Mouse (Mus musculus) liver, postnatal 0 days (tissue): ENCODE data around the gene Nup205.

Source experiments
- CTCF ChIP-seq: sonication (generic); IDR thresholded peaks from 2 replicates; pipeline ENCODE4 v1.5.1; 2016; ENCODE audit warnings: antibody characterized with exemption, low read depth
- EP300 ChIP-seq: IDR thresholded peaks from 2 replicates; pipeline ENCODE4 v1.6.1; 2016; ENCODE audit warnings: antibody characterized with exemption, low read depth, mild to moderate bottlenecking

- peak; percentile 65 for TF ChIP-seq CTCF
- no peak for TF ChIP-seq EP300
Measured at GRCm38 (mm10) chr6:35245086-35245485, 67.9 kb downstream of the Nup205 start.
